Mouse (Mus musculus) kidney, embryonic 16.5 days (tissue): Measurements from ENCODE around the gene Dgki. TPM values are rescaled to one million over a fixed set of nuclear protein-coding genes. Genes with fewer than 3 reads are reported as not detected.
A peak's percentile ranks its signal among the peaks of the same experiment; 100 is the strongest.

Source experiments
- ATAC-seq: fragments of 200-750 bp; cut with Nextera tagmentation; 2 replicates; pipeline ENCODE4 v1.8.0; 2017; ENCODE audit warnings: moderate TSS enrichment; ENCODE audit not compliant: low FRiP score, low TSS enrichment
- H3K27ac ChIP-seq: fragments of 300-500 bp; sonication (generic); 2 replicates; pipeline ENCODE4 v1.5.1; 2014; ENCODE audit warnings: low read length
- H3K27me3 ChIP-seq: fragments of 300-500 bp; sonication (generic); 2 replicates; pipeline ENCODE4 v1.6.1; 2014; ENCODE audit warnings: low read length, control low read depth, mixed read lengths; ENCODE audit not compliant: insufficient read depth
- H3K36me3 ChIP-seq: fragments of 300-500 bp; sonication (generic); 2 replicates; pipeline ENCODE4 v1.6.1; 2014; ENCODE audit warnings: low read length, control low read depth, mixed read lengths; ENCODE audit not compliant: insufficient read depth
- H3K4me1 ChIP-seq: fragments of 300-500 bp; sonication (generic); 2 replicates; pipeline ENCODE4 v1.6.1; 2014; ENCODE audit warnings: low read length, control low read depth, mixed read lengths; ENCODE audit not compliant: insufficient read depth
- H3K4me2 ChIP-seq: fragments of 300-500 bp; sonication (generic); replicated peaks from 2 replicates; pipeline ENCODE4 v1.6.1; 2014; ENCODE audit warnings: low read depth, low read length
- H3K4me3 ChIP-seq: fragments of 300-500 bp; sonication (generic); 2 replicates; pipeline ENCODE4 v1.5.1; 2014; ENCODE audit warnings: mild to moderate bottlenecking, low read length
- H3K9ac ChIP-seq: fragments of 300-500 bp; sonication (generic); replicated peaks from 2 replicates; pipeline ENCODE4 v1.6.1; 2014; ENCODE audit warnings: low read length
- H3K9me3 ChIP-seq: fragments of 300-500 bp; sonication (generic); 2 replicates; pipeline ENCODE4 v1.6.1; 2016; ENCODE audit warnings: low read length, control low read depth
- whole genome bisulfite sequencing: fragments of 180-500 bp; shearing (Covaris S2); extraction: QIAGEN DNeasy Blood & Tissue Kit; methylation state at CpG from one replicate; pipeline ENCODE4 v1.1.7; 2014; 5-methylcytosine and 5-hydroxymethylcytosine counted together
- polyA plus RNA-seq: library from polyadenylated mRNA; unstranded; fragments of >200 nt; fragmentation: Nextera tagmentation; extraction: Ambion mirVana; gene quantifications from 2 replicates; pipeline ENCODE4 v1.2.1, GENCODE M21; 2015

Dgki gene
- polyA plus RNA-seq, 1 experiment from 2014 or later: 0.74 TPM

DNA sequence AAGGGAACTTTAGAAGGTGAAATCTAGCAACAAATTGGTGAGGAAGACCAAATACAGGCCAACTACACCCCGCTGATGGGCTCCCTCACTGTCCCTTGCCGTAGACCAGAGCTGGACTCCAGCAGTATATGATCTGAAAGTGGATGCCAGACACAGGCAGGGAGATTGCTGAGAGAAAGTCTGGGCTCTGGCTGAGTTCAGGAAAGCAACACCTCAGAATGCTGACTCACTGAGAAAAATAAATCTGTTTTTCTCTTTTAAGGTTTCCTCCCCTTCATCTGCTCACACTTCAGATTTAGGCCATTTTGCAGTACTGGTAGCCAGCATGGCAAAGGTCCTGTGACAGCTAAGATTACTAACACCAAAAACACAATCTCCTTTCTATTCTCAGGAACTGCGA, 311.2 kb downstream of the Dgki start:
- 87% methylated on average over 3 of the region's 3 CpGs for WGBS
- Histone ChIP-seq H3K9me3 (no peaks in the 10 kb centered on the region), H3K4me2 (no peak overlapping the region), H3K27me3 (no peaks in the 10 kb centered on the region), H3K27ac (no peak overlapping the region), H3K4me3 (no peak overlapping the region), H3K4me1 (no peaks in the 10 kb centered on the region), H3K9ac (no peak overlapping the region), H3K36me3 (no peaks in the 10 kb centered on the region)
- no peak for ATAC-seq

DNA sequence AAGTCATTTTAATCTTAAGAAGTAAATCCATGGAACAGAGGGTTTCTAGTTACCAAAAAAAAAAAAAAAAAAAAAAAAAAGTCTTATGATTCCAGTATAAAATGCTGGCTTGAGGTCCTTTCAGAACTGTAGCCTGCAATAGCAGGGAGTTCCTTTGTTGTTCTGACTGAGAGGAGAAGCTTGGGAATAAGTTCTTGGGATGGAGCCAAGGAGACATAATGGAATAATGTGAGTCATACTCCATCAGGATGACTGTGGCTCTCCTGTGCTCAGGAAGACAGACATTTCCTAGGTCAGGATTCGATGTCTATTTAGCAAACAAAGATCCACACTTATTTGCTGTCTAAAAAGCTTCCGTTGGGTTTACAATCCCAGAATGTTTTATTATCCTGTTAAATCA, 318.3 kb downstream of the Dgki start:
- 53% methylated on average over 2 of the region's 2 CpGs for WGBS
- Histone ChIP-seq H3K9ac (no peak overlapping the region), H3K36me3 (no peaks in the 10 kb centered on the region), H3K4me2 (no peak overlapping the region), H3K4me3 (no peak overlapping the region), H3K27me3 (no peaks in the 10 kb centered on the region), H3K4me1 (0 out of 2 replicates have a peak, but pooled peaks cover 4% of the 10 kb centered on the region), H3K9me3 (no peaks in the 10 kb centered on the region), H3K27ac (no peak overlapping the region; the same call in 1 of the 2 replicates)
- peak; percentile 67 for ATAC-seq

DNA sequence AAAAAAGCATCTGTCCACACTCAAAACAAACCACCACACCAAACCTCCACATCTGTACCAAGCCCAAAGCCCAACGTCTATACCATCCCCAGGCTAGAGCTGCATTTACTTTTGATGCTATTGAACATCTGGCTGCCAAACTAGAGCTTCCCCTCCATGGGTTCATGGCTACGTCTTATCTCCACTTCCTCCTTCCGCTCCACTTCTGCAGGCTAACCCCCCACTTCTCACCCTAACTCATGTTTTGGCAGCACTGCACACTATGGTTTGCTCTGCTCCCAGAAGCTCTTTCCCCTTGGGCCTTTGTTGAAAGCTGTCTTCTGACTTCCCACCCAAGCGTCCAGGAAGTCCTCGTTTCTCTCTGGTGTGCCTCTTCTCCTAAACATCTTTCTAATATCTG, 319.5 kb downstream of the Dgki start:
- 0 out of 2 replicates have a peak, but pooled peaks cover 4% of the 10 kb centered on the region for H3K4me1 ChIP-seq
- no peaks in the 10 kb centered on the region for H3K9me3 ChIP-seq
- WGBS: 81% methylated on average over 5 of the region's 5 CpGs
- H3K4me2 ChIP-seq: no peak overlapping the region
- H3K4me3 ChIP-seq: no peak overlapping the region
- H3K36me3 ChIP-seq: no peaks in the 10 kb centered on the region
- H3K27ac ChIP-seq: no peak overlapping the region
- H3K27me3 ChIP-seq: no peaks in the 10 kb centered on the region
- no peak overlapping the region for H3K9ac ChIP-seq
- ATAC-seq: no peak

DNA sequence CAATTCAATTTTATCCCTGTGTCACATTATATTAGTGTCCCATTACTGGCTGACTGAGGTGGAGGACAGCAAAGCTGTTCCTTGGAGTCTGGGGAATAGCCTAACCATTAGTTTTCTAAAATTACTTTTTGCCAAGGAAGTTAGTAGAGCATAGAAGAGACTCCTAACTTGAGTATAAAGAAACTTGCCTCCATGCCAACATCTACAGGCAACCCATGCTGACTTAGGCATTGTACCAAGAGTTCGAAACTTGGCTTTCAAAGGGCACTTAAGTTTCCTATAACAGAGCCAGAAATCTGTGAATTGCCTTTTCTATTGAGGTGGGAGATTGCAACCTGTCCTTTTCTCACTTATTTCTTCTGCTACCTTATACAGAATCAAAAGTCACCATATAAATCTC, 321.8 kb downstream of the Dgki start:
- no peaks in the 10 kb centered on the region for H3K27me3 ChIP-seq
- no peaks in the 10 kb centered on the region for H3K36me3 ChIP-seq
- no peak overlapping the region for H3K4me2 ChIP-seq
- no peaks in the 10 kb centered on the region for H3K9me3 ChIP-seq
- no peak overlapping the region for H3K4me3 ChIP-seq
- 0 out of 2 replicates have a peak, but pooled peaks cover 4% of the 10 kb centered on the region for H3K4me1 ChIP-seq
- no peak overlapping the region for H3K9ac ChIP-seq
- H3K27ac ChIP-seq: no peak overlapping the region
- no peak for ATAC-seq
- WGBS: 94% methylated on average over 1 of the region's 1 CpGs

DNA sequence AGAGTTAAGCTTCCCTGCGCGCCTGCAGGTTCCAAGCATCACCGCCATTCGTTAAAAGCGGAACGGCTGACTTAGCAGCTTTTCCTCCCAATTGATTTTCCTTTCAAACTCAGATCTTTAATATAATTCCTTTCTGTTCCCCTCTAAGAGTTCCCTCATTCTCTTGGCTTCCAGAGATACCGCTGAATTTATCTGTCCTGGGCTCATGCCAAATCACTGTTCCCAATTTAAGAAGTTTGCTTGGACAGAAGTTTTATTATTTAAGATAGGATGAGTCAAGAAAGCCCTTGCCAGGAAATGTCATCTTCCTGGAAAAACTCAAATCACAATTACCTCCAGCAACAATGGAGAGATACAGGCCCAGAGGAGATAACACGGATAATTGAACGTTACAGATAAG, 326.9 kb downstream of the Dgki start:
- H3K27ac ChIP-seq: peak overlapping the region; percentile 65; the same call in 1 of the 2 replicates
- H3K9me3 ChIP-seq: no peaks in the 10 kb centered on the region
- H3K4me2 ChIP-seq: no peak overlapping the region
- 56% methylated on average over 9 of the region's 9 CpGs for WGBS
- peaks cover 10% of the 10 kb centered on the region; the same call in 1 of the 2 replicates for H3K4me1 ChIP-seq
- no peak overlapping the region for H3K4me3 ChIP-seq
- no peaks in the 10 kb centered on the region for H3K27me3 ChIP-seq
- ATAC-seq: no peak
- no peaks in the 10 kb centered on the region for H3K36me3 ChIP-seq
- no peak overlapping the region for H3K9ac ChIP-seq

DNA sequence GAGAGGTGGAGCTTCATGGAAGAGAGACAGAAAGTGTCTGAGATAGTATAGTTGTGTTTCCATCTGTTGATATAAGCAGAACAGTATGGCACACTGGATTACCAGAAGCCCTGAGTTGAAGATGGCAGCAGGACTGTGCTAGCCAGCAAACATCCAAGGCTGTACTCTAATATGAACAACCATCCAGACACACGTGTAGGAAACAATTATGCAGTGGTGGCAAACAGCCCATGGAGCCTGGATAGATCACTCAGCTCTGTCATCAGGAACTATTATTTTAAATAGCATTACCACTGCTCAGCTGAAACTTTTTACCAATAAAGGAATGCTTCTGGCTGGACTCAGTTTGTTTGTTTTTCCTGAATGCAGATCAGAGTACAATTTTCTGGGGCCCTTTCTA, 327.5 kb downstream of the Dgki start:
- no peak overlapping the region for H3K4me2 ChIP-seq
- H3K27ac ChIP-seq: peak overlapping the region; percentile 65; the same call in 1 of the 2 replicates
- H3K9me3 ChIP-seq: no peaks in the 10 kb centered on the region
- no peak overlapping the region for H3K9ac ChIP-seq
- WGBS: 35% methylated on average over 1 of the region's 1 CpGs
- no peak overlapping the region for H3K4me3 ChIP-seq
- H3K36me3 ChIP-seq: no peaks in the 10 kb centered on the region
- peaks cover 10% of the 10 kb centered on the region; the same call in 1 of the 2 replicates for H3K4me1 ChIP-seq
- H3K27me3 ChIP-seq: no peaks in the 10 kb centered on the region
- ATAC-seq: 0 out of 2 replicates have a peak, but pooled peaks have one; percentile 19

DNA sequence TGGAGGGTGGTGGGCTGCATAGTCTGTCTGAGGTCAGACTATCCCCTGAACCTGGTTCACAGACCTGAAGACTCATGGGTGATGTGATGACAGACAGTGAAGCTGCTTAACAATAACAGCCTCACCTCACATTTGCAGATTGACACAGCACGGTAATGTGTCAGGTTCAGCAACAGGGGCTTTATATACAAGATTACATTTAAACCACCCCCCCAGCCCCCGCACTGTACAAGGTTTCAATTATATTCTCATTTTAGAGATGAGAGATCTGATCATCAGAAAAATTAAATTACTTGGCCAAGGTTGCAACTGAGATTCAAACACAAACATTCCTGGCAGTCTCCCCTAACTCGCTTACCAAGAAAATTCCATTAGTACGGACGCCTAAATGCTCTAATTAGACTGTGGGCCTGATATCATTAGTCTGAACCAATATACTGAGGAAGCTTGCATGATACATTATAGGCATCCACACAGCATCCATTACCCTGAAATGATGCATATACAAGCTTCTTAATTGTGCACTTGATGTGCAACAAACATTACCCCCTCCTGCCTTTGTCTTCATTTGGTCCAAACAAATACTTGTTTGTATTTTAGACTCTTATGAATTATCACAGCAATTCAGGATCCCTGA, 330.6 kb downstream of the Dgki start:
- Histone ChIP-seq H3K4me2 (no peak overlapping the region), H3K27ac (no peak overlapping the region), H3K9me3 (no peaks in the 10 kb centered on the region), H3K36me3 (no peaks in the 10 kb centered on the region), H3K9ac (no peak overlapping the region), H3K27me3 (no peaks in the 10 kb centered on the region), H3K4me3 (no peak overlapping the region), H3K4me1 (peaks cover 10% of the 10 kb centered on the region; the same call in 1 of the 2 replicates)
- no peak for ATAC-seq
- WGBS: 84% methylated on average over 5 of the region's 5 CpGs

DNA sequence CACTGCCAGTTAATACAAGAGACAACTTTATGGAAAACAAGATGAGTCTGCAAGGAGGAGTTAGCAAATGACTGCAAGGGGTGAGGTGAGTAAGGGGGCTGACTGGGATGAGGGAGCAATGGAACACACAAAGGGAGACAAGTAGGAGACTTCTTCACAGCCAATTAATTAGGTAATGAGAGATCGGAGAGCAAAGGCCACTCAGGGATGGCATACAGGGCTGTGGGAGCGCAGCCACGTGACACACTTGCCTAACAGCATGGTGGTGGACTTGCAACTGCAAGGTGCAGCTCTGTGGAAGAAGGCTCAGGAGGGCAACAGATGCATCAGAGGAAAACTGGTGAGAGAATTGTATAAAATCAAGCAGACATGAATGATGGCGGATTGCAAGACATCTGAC, 339.3 kb downstream of the Dgki start:
- Histone ChIP-seq H3K4me2 (no peak overlapping the region), H3K9me3 (no peaks in the 10 kb centered on the region), H3K27me3 (no peaks in the 10 kb centered on the region), H3K36me3 (no peaks in the 10 kb centered on the region), H3K27ac (no peak overlapping the region), H3K9ac (no peak overlapping the region), H3K4me1 (no peaks in the 10 kb centered on the region), H3K4me3 (no peak overlapping the region)
- peak; percentile 91 for ATAC-seq
- 68% methylated on average over 4 of the region's 4 CpGs for WGBS

DNA sequence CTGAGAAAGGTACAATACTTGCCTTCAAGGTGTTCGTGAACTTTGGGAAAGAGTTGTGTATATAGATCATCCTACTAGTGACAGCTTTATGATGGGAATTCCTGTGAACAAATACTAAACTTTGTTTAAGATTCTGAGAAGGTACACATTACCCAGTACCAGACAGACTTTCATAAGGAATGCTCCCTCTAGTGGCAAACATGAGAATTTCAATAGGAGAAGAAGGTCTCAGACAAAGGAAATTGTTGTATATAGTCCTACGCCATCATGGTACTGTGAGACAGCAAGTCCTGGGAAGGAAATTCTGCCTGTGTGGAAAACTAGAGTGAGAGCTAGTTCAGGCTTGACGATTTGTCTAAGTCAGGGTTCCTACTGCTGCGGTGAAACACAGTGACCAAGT, 344.7 kb downstream of the Dgki start:
- no peak overlapping the region for H3K27ac ChIP-seq
- H3K9ac ChIP-seq: no peak overlapping the region
- ATAC-seq: no peak
- H3K9me3 ChIP-seq: no peaks in the 10 kb centered on the region
- no peak overlapping the region for H3K4me3 ChIP-seq
- H3K4me1 ChIP-seq: no peaks in the 10 kb centered on the region
- no peak overlapping the region for H3K4me2 ChIP-seq
- 85% methylated on average over 4 of the region's 4 CpGs for WGBS
- H3K36me3 ChIP-seq: no peaks in the 10 kb centered on the region
- H3K27me3 ChIP-seq: no peaks in the 10 kb centered on the region

DNA sequence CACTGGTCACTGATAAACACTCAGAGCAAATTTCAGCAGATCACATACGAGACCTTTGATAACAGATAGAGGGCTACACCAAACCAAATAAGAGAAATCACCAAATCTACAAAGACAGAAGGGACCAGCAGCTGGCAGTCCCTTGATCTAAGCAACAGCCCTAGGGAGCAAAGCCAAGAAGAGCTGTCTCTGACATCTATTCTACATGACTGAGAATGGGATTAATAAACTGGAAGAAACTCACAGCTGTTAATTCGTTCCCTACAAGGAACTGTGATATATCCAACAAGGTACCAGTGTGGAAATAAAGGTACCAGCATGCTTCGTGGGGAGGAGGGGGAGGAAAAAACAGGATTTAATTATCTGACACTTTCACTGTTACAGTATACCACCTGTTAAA, 349.3 kb downstream of the Dgki start:
- 47% methylated on average over 3 of the region's 3 CpGs for WGBS
- ATAC-seq: no peak
- no peaks in the 10 kb centered on the region for H3K4me1 ChIP-seq
- no peak overlapping the region for H3K4me3 ChIP-seq
- H3K9me3 ChIP-seq: no peaks in the 10 kb centered on the region
- no peaks in the 10 kb centered on the region for H3K27me3 ChIP-seq
- no peaks in the 10 kb centered on the region for H3K36me3 ChIP-seq
- no peak overlapping the region for H3K9ac ChIP-seq
- H3K4me2 ChIP-seq: no peak overlapping the region
- no peak overlapping the region for H3K27ac ChIP-seq
